Mouse (Mus musculus) v-Abl transformed pro-B cells (cell line): ENCODE measurements around the gene Rrp36.

Experiments
- in situ Hi-C, 2 experiments: fragments of 400-800 bp; cut with MboI; formaldehyde crosslinking; loops; one replicate each; pipeline ENCODE4 v1.15.1; 2025; ENCODE audit not compliant: unreplicated experiment in 2 of 2

Rrp36 gene

DNA sequence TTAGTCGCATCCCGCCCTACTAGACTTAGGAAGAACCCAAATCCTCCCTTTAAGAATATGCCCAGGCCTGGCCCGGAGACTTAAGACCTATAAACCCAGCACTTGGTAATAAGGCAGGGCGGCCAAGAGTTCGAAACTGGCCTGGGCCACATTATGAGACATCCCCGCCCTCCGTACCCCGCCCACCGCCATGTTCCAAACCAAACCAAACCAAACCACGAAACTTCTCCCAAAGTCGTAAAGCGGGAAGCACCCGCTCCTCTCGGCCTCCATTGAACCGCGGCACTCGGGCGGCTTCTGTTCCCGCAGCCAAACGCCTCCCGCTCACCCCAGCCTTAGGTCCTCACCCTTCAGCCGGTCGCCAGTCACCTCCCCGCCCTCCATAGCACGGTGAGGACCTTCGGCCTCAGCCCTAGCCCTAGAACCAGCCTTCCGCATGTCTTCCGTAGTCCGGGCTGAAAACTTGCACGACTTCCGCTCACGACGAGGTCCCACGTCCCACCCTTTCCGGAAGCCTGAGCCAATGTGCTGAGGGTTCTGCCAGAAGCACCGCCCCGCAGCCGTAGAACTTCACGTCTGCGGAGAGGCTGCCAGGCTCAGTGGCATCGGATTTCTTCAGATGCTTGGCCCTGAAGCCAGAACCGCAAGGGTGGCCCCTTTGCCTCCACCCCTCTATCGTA lies at the start of gene Rrp36:
Gene Rrp36 (minus strand): TSS at position 503 of the 680 bp plus-strand sequence.
- in situ Hi-C loops, result no loop called here

DNA sequence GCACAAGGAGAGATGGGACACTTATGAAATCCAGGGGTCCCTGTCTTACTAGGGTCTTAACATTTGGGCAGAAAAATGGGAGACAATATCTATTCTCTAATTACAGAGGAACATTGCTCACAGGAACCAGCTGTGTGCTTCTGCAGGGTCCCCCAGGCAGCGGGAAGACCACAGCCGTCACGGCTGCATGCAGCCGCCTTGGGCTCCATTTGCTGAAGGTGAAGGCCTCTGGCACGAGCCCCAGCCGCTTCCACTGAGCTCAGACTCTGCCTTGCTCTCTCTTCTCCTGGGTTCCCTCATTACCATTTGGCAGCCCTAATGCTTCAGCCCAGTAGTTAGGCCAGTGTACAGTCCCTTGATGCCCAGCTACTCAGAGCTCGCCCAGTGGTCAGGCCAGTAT lies 46.9 kb upstream of the Rrp36 start:
- in situ Hi-C loops, result loop anchor here (5.0 kb wide), 1 partner anchor 194 kb away; no protein-coding TSS in a partner anchor

DNA sequence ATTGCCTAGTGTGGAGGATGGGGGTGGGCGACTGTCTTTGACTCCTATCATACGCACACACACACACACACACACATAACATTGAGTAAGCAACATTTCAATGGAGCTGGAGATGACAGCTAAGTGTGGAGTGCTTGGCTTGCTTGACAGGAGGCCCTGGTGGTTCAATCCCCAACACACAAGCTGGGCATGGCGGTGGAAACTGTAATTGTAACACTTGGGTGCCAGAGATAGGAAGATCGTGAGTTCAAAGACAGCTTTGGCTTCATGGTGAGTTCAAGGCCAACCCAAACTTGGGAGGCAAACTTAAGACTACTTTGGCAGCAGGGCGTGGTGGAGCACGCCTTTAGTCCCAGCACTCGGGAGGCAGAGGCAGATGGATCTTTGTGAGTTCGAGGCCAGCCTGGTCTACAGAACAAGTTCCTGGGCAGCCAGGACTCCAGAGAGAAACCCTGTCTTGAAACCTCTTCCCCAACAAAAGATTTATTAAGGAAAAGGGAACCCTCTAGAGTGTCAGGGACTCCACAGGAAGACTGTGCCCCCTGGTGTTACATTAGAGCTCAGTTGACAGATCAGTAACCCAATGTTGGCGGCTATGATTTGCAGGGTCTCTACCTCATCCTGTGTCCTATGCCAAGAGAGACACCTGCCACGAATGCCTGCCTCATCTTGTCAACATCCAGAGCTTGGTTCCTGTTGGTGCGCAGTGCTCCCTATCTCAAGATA lies 40.8 kb upstream of the Rrp36 start:
- in situ Hi-C loops, result no loop called here

GRCm38 (mm10) chr17:46713849-46714248 lies 39.7 kb upstream of the Rrp36 start:
- in situ Hi-C loops, result no loop called here

- in situ Hi-C loops, result no loop called here
Measured at GRCm38 (mm10) chr17:46712442-46712841, 38.3 kb upstream of the Rrp36 start.

DNA sequence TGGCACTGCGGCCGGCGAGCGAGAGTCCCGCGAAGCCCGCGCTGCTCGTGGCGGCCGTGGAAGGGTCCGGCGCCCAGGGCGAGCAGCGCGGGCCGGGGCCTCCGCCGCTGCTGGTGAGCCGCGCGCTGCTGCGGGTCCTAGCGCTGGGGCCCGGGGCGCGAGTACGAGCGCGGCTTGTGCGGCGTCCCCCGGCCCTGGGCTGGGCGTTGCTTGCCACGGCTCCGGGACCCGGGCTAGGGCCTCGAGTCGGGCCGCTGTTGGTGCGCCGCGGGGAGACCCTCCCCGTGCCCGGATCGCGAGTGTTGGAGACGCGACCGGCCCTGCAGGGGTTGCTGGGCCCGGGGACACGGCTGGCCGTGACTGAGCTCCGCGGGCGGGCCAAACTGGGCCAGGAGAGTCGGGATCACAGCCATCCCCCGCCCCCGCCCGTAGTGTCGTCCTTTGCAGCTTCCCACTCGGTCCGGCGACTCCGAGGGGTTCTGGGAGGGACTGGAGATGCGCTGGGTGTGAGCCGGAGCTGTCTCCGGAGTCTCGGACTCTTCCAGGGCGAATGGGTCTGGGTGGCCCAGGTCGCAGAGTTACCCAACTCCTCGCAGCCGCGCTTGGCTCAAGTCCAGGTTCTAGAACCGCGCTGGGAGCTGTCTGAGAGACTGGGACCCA lies 37.6 kb upstream of the Rrp36 start:
- in situ Hi-C loops, result no loop called here

DNA sequence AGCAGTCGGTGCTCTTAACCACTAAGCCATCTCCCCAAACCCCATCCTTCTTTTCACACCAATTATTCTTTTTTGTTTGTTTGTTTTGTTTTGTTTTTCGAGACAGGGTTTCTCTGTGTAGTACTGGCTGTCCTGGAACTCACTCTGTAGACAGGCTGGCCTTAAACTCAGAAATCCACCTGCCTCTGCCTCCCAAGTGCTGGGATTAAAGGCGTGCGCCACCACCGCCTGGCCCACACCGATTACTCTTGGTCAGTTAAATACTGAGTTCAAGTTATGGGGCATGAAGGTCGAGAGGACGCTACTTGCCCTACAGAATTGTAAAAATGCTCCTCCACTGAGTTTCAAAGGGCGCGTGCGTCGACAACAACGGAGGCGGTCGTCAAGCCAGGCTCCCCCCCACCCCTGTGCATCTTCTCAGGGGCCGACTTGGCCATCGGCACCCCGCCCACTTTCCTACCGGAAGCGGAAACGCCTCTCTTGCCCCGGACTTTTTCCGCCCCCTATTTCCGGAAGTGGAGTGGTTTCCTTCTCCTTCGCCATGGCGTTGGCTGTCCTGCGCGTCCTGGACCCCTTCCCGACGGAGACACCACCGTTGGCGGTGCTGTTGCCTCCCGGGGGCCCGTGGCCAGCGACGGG lies 36.9 kb upstream of the Rrp36 start, which contains the start of gene Pex6:
Gene Pex6 (plus strand): TSS at position 505 of the 639 bp plus-strand sequence.
- in situ Hi-C loops, result no loop called here

GRCm38 (mm10) chr17:46706375-46707089 lies 32.4 kb upstream of the Rrp36 start:
- in situ Hi-C loops, result no loop called here

- in situ Hi-C loops, result no loop called here
Measured at GRCm38 (mm10) chr17:46704887-46705835, 31.0 kb upstream of the Rrp36 start, which contains the start of gene Ppp2r5d. TSS of gene Ppp2r5d (minus strand) at chr17:46705111.

DNA sequence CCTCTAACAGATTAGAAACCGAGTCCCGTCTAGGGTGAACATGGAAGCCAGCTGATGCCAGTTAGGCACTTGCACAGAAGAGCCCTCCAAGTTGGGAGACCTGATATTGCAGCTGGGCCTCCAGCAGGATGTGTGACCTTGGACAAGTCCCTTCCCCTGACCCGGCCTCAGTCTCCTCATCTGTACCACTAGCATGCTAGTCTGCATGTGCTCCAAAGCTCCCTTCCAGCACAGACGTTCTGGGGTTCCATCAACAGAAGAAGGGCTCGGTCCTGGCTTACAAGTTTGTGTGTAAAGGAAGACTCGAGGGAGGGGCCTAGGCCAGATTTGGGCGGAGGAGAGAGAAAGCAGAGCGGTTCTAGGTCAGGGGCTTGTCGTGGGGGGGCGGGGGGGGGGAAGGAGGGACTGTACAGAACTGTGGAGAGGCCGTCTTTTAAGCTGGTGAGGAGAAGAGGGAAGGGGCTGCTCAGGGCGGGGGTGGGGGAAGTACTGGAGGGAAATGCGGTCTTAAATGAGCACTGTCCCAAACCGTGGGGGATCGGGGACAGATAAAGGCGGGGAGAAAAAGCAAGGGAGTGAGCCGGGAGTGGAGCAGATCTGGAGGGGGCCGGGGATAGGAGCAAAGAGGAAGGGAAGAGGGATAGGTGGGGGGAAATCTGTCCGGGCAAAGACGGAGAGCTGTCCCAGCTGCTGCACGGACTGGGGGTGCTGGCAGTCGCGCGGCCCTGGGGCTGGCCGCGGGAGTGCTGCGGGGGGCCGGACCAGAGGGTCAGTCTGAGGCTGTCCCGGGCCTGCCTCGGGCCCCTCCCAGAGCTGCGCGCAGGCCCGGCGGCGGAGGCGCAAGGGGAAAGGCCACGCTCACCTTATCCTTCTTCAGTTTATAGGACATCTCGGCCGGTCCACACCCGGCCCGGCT lies 30.1 kb upstream of the Rrp36 start:
- in situ Hi-C loops, result no loop called here

- in situ Hi-C loops, result no loop called here
Measured at GRCm38 (mm10) chr17:46702506-46702905, 28.4 kb upstream of the Rrp36 start.

DNA sequence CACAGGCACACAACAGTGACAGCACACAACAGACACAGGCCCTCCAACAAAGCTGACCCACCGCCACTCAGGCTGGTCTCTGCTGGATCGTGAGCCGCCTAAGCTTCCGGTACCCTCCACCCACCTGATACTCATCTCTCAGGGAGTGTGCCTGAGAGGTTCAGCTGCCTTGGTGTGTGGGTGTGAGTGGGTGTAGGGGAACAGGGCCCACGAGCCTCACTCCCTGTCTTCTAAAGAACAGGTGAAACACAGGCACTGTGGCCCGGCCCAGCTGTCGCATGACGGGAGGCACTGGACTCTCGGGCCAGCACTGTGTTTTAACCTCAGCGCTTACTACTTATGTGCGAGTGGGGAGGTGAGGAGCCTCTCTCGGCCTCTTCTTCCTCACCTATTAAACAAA lies 27.9 kb upstream of the Rrp36 start:
- in situ Hi-C loops, result no loop called here

DNA sequence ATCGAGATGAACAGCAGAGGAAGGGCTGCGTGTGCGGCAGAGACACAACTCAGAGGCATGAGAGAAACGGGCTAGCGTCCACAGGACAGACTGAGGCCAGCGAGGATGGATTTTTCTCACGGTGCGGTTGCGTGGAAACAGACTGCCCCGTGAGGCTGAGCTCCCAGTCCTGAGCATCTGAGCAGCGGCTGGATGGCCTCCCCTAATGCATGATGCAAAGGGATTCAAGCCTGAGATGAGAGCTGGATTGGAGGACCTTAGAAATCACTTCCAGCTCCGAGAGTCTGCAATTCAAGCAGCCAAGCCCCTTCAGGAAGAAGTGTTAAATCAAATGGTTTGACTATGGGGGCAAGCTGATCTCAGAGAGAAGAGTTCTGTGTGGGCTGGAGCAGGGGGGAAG lies 27.3 kb upstream of the Rrp36 start:
- in situ Hi-C loops, result no loop called here

DNA sequence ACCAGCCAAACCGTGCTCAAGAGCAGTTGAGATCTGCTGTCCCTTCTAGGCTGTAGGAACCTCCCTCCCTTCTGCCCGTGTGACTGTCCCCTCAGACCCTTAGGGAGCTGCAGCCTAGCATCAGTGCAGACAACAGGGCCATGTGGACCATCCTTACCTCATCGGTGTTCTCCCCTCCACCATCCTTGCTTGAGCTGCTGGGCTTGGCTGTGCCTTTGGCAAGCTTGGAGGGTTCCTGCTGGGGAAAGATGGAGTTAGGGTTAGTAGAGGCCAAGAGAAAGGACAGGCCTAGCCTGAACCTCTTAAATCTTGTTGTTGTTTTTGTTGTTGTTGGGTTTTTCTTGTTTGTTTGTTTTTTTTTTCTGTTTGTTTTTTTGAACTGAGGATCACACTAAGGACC lies 25.8 kb upstream of the Rrp36 start:
- in situ Hi-C loops, result no loop called here

DNA sequence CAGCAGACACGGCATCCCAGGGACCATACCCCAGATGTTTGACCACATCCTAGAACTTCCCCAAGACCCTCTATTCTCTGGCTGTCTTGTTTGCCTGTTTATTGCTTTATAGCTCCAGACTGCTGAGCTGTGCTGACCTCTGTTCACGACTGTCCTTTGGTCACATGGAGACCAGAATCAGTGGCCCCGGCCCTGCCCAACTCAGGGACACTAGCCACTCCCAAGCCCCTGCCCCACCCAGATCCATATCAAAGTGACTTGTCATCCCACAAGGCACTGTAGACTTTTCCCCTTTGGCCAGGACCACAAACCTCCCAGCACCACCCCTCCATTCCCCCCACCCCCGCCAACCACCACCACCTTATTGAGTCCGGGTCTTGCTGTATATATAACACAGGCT lies 25.1 kb upstream of the Rrp36 start:
- in situ Hi-C loops, result no loop called here

DNA sequence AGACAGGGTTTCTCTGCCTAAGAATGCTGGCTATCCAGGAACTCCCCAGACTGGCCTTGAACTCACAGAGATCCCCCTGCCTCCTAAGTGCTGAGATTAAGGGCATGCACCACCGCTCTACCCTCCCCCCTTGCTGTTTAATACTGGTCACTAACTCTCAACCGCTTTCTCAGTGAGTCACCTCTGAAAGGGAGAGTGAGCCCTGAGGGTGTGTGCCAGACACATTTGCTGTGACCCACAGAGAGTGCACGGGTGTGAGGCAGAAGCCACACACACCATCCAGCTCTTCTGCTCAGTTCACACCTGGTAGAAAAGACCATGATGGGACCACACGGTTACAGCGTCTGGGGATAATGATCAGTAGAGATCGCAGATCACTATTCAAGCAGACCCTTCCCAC lies 24.4 kb upstream of the Rrp36 start:
- in situ Hi-C loops, result no loop called here

DNA sequence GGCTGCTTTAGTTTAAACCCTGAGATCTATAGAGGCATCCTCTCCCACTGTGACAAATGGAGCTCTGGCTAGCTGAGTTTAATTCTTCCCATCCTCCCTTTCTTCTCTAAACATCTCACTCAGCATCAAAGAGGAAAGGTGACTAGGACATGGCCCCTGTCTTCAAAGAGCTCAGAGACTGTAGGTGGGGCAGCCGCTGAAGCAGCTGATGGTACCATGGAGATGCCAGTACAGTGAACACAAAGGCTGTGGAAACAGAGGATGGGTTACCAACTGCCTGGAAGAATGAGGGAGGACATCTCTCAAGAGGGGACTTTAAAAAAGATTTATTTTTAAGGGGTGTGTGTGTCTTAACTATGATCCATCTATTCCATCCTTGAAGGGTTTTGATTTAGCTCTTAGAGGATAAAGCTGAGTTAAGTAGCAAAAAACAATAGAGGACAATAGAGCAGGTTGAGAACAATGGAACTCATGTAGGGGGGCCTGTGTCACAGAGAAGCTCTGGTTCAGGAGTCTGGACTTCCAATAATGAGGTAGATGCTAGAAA lies 20.4 kb upstream of the Rrp36 start:
- in situ Hi-C loops, result no loop called here

- in situ Hi-C loops, result no loop called here
Measured at GRCm38 (mm10) chr17:46691390-46691789, 17.2 kb upstream of the Rrp36 start.
